Mouse (Mus musculus): ENCODE measurements around the gene Hipk1. TPM values are rescaled to one million over a fixed set of nuclear protein-coding genes. Genes with fewer than 3 reads are reported as not detected.
"Not testable (repeated sequence)": the region's sequence is repeated elsewhere in the genome, so short reads cannot be mapped to it uniquely, and the experiment has no call there.

Hipk1 gene
- polyA plus RNA-seq, 1 experiment from 2014 or later, result 16.8 TPM

GRCm38 (mm10) chr3:103792566-103792965 lies 1.2 kb upstream of the Hipk1 start:
- WGBS, result 84% methylated on average over 1 of the region's 1 CpGs
- no peaks in the 10 kb centered on the region for H3K27me3 ChIP-seq (ENCODE audit: insufficient read depth, low read length)
- TF ChIP-seq CTCF (IDR thresholded peaks at IDR 0.05; ENCODE audit: low read depth), result no peak
- DNase-seq (no peak), ATAC-seq (ENCODE audit: insufficient read depth) (no peak)
- no peak overlapping the region for H3K9ac ChIP-seq
- H3K4me3 ChIP-seq (ENCODE audit: low read depth, low read length), result no peak overlapping the region
- H3K36me3 ChIP-seq (ENCODE audit: insufficient read depth), result no peaks in the 10 kb centered on the region
- peaks cover 5% of the 10 kb centered on the region; the same call in 1 of the 2 replicates for H3K4me1 ChIP-seq (ENCODE audit: insufficient read depth)
- no peaks in the 10 kb centered on the region for H3K9me3 ChIP-seq (ENCODE audit: low read depth, low read length)
- no peak overlapping the region for H3K27ac ChIP-seq (ENCODE audit: low read depth)
- no peak overlapping the region for H3K4me2 ChIP-seq

- WGBS, result 79% methylated on average over 5 of the region's 5 CpGs
- H3K27me3 ChIP-seq (ENCODE audit: insufficient read depth, low read length); DNase-seq; H3K27ac ChIP-seq (ENCODE audit: low read depth); H3K4me1 ChIP-seq (ENCODE audit: insufficient read depth); H3K9me3 ChIP-seq (ENCODE audit: low read depth, low read length); ATAC-seq (ENCODE audit: insufficient read depth); H3K4me3 ChIP-seq (ENCODE audit: low read depth, low read length); H3K36me3 ChIP-seq (ENCODE audit: insufficient read depth); H3K9ac ChIP-seq: not testable (repeated sequence)
- peak overlapping the region; percentile 67 for H3K4me2 ChIP-seq
These were observed 696 bp upstream of the Hipk1 start for GRCm38 (mm10) chr3:103792111-103792406.

- peak; percentile 78 for ATAC-seq (ENCODE audit: insufficient read depth)
- peak overlapping the region; percentile 82 for H3K27ac ChIP-seq (ENCODE audit: low read depth)
- no peak for TF ChIP-seq CTCF (IDR thresholded peaks at IDR 0.05; ENCODE audit: low read depth)
- peak; percentile 46 for DNase-seq
- H3K9ac ChIP-seq, result peak overlapping the region; percentile 95
- WGBS, result 0% methylated on average over 46 of the region's 61 CpGs
- H3K4me1 ChIP-seq (ENCODE audit: insufficient read depth), result peaks cover 5% of the 10 kb centered on the region; the same call in 1 of the 2 replicates
- no peaks in the 10 kb centered on the region for H3K9me3 ChIP-seq (ENCODE audit: low read depth, low read length)
- H3K27me3 ChIP-seq (ENCODE audit: insufficient read depth, low read length), result no peaks in the 10 kb centered on the region
- peak overlapping the region; percentile 67 for H3K4me2 ChIP-seq
- H3K36me3 ChIP-seq (ENCODE audit: insufficient read depth), result no peaks in the 10 kb centered on the region
- peak overlapping the region; percentile 93 for H3K4me3 ChIP-seq (ENCODE audit: low read depth, low read length)
These were observed 817 bp downstream of the Hipk1 start for GRCm38 (mm10) chr3:103790346-103791145.

- Histone ChIP-seq H3K4me2 (peak overlapping the region; percentile 67), H3K9ac (peak overlapping the region; percentile 95), H3K4me3 (ENCODE audit: low read depth, low read length) (peak overlapping the region; percentile 93), H3K4me1 (ENCODE audit: insufficient read depth) (peaks cover 5% of the 10 kb centered on the region; the same call in 1 of the 2 replicates), H3K27me3 (ENCODE audit: insufficient read depth, low read length) (no peaks in the 10 kb centered on the region), H3K27ac (ENCODE audit: low read depth) (peak overlapping the region; percentile 82), H3K36me3 (ENCODE audit: insufficient read depth) (no peaks in the 10 kb centered on the region), H3K9me3 (ENCODE audit: low read depth, low read length) (no peaks in the 10 kb centered on the region)
- DNase-seq (peak; percentile 75), ATAC-seq (ENCODE audit: insufficient read depth) (no peak)
- no peak for TF ChIP-seq CTCF (IDR thresholded peaks at IDR 0.05; ENCODE audit: low read depth)
- WGBS, result 2% methylated on average over 14 of the region's 14 CpGs
These were observed 1.4 kb downstream of the Hipk1 start for GRCm38 (mm10) chr3:103789891-103790345.

GRCm38 (mm10) chr3:103789096-103789495 lies 2.3 kb downstream of the Hipk1 start:
- Histone ChIP-seq H3K4me1 (ENCODE audit: insufficient read depth) (peaks cover 5% of the 10 kb centered on the region; the same call in 1 of the 2 replicates), H3K36me3 (ENCODE audit: insufficient read depth) (no peaks in the 10 kb centered on the region), H3K27ac (ENCODE audit: low read depth) (peak overlapping the region; percentile 82; the same call in 1 of the 2 replicates), H3K27me3 (ENCODE audit: insufficient read depth, low read length) (no peaks in the 10 kb centered on the region), H3K4me2 (peak overlapping the region; percentile 67), H3K4me3 (ENCODE audit: low read depth, low read length) (peak overlapping the region; percentile 93; the same call in 1 of the 2 replicates), H3K9ac (no peak overlapping the region), H3K9me3 (ENCODE audit: low read depth, low read length) (no peaks in the 10 kb centered on the region)
- ATAC-seq (ENCODE audit: insufficient read depth), result no peak
- no peak for DNase-seq
- WGBS, result 78% methylated on average over 7 of the region's 7 CpGs
- TF ChIP-seq CTCF (IDR thresholded peaks at IDR 0.05; ENCODE audit: low read depth), result no peak

- Histone ChIP-seq H3K9me3 (ENCODE audit: low read depth, low read length) (no peaks in the 10 kb centered on the region), H3K4me1 (ENCODE audit: insufficient read depth) (peaks cover 5% of the 10 kb centered on the region; the same call in 1 of the 2 replicates), H3K27ac (ENCODE audit: low read depth) (0 out of 2 replicates have a peak overlapping the region, but pooled peaks have one; percentile 4), H3K4me2 (0 out of 2 replicates have a peak overlapping the region, but pooled peaks have one; percentile 21), H3K27me3 (ENCODE audit: insufficient read depth, low read length) (no peaks in the 10 kb centered on the region), H3K36me3 (ENCODE audit: insufficient read depth) (no peaks in the 10 kb centered on the region), H3K9ac (no peak overlapping the region), H3K4me3 (ENCODE audit: low read depth, low read length) (no peak overlapping the region)
- TF ChIP-seq CTCF (IDR thresholded peaks at IDR 0.05; ENCODE audit: low read depth), result no peak
- ATAC-seq (ENCODE audit: insufficient read depth), result no peak
- no peak for DNase-seq
- WGBS, result 72% methylated on average over 7 of the region's 7 CpGs
These were observed 4.1 kb downstream of the Hipk1 start for GRCm38 (mm10) chr3:103787225-103787624.

GRCm38 (mm10) chr3:103782844-103783609 lies 8.3 kb downstream of the Hipk1 start:
- ATAC-seq (ENCODE audit: insufficient read depth), result no peak
- WGBS, result 76% methylated on average over 4 of the region's 4 CpGs
- H3K27me3 ChIP-seq (ENCODE audit: insufficient read depth, low read length), result no peaks in the 10 kb centered on the region
- no peaks in the 10 kb centered on the region for H3K4me1 ChIP-seq (ENCODE audit: insufficient read depth)
- DNase-seq, result no peak
- no peak overlapping the region for H3K9ac ChIP-seq
- no peaks in the 10 kb centered on the region for H3K9me3 ChIP-seq (ENCODE audit: low read depth, low read length)
- H3K36me3 ChIP-seq (ENCODE audit: insufficient read depth), result 0 out of 2 replicates have a peak, but pooled peaks cover 3% of the 10 kb centered on the region
- no peak overlapping the region for H3K4me3 ChIP-seq (ENCODE audit: low read depth, low read length)
- no peak overlapping the region for H3K27ac ChIP-seq (ENCODE audit: low read depth)
- TF ChIP-seq CTCF (IDR thresholded peaks at IDR 0.05; ENCODE audit: low read depth), result no peak
- H3K4me2 ChIP-seq, result no peak overlapping the region
